Mouse (Mus musculus) forebrain, embryonic 10.5 days (tissue): ENCODE measurements around the gene Nrap. TPM values are rescaled to one million over a fixed set of nuclear protein-coding genes. Genes with fewer than 3 reads are reported as not detected.
"Not testable (repeated sequence)": the region's sequence is repeated elsewhere in the genome, so short reads cannot be mapped to it uniquely, and the experiment has no call there.

Experiments used
- DNase-seq: peaks from one replicate; pipeline ENCODE4 v3.0.0-alpha.2; 2017; ENCODE audit warnings: low spot score; ENCODE audit errors: extremely low spot score
- H3K27ac ChIP-seq: fragments of 300-500 bp; sonication (generic); 2 replicates; pipeline ENCODE4 v1.5.1; 2016; ENCODE audit warnings: mild to moderate bottlenecking
- H3K27me3 ChIP-seq: fragments of 300-500 bp; sonication (generic); 2 replicates; pipeline ENCODE4 v1.6.1; 2016; ENCODE audit warnings: mild to moderate bottlenecking; ENCODE audit not compliant: poor library complexity, severe bottlenecking
- H3K36me3 ChIP-seq: fragments of 300-500 bp; sonication (generic); replicated peaks from 2 replicates; pipeline ENCODE4 v1.6.1; 2016; ENCODE audit warnings: mild to moderate bottlenecking, moderate library complexity
- H3K4me1 ChIP-seq: fragments of 300-500 bp; sonication (generic); 2 replicates; pipeline ENCODE4 v1.6.1; 2016
- H3K4me3 ChIP-seq: fragments of 300-500 bp; sonication (generic); 2 replicates; pipeline ENCODE4 v1.5.1; 2016; ENCODE audit warnings: mild to moderate bottlenecking, moderate library complexity
- H3K9me3 ChIP-seq: fragments of 300-500 bp; sonication (generic); 2 replicates; pipeline ENCODE4 v1.6.1; 2016; ENCODE audit warnings: mild to moderate bottlenecking, moderate library complexity
- WGBS: fragments of 180-500 bp; shearing (Covaris S2); methylation state at CpG from one replicate; pipeline ENCODE4 v1.1.7; 2016; 5-methylcytosine and 5-hydroxymethylcytosine counted together
- polyA plus RNA-seq: library from polyadenylated mRNA; unstranded; fragments of >200 nt; fragmentation: Nextera tagmentation; extraction: Ambion mirVana; gene quantifications from 2 replicates; pipeline ENCODE4 v1.2.1, GENCODE M21; 2016

Nrap gene
- polyA plus RNA-seq, 1 experiment from 2014 or later, result 0.15 TPM

GRCm38 (mm10) chr19:56372226-56372625, 17.6 kb downstream of the Nrap start:
- Histone ChIP-seq H3K4me1 (peaks cover 12% of the 10 kb centered on the region), H3K27me3 (no peaks in the 10 kb centered on the region), H3K27ac (no peak overlapping the region), H3K36me3 (no peaks in the 10 kb centered on the region), H3K4me3 (no peak overlapping the region), H3K9me3 (no peaks in the 10 kb centered on the region; the same call in 1 of the 2 replicates)
- 67% methylated on average over 7 of the region's 7 CpGs for WGBS
- no peak for DNase-seq

GRCm38 (mm10) chr19:56370389-56371150, 19.3 kb downstream of the Nrap start:
- Histone ChIP-seq H3K9me3 (no peaks in the 10 kb centered on the region), H3K27ac (no peak overlapping the region), H3K4me1 (peaks cover 12% of the 10 kb centered on the region), H3K4me3 (no peak overlapping the region), H3K36me3 (no peaks in the 10 kb centered on the region), H3K27me3 (no peaks in the 10 kb centered on the region)
- no peak for DNase-seq
- WGBS, result 94% methylated on average over 6 of the region's 6 CpGs

- Histone ChIP-seq H3K4me1 (peaks cover 19% of the 10 kb centered on the region), H3K9me3 (no peaks in the 10 kb centered on the region), H3K27ac (no peak overlapping the region), H3K27me3 (no peaks in the 10 kb centered on the region), H3K4me3 (no peak overlapping the region), H3K36me3 (no peaks in the 10 kb centered on the region)
- DNase-seq, result no peak
- WGBS, result 91% methylated on average over 7 of the region's 7 CpGs
Measured at GRCm38 (mm10) chr19:56368912-56369311, 20.9 kb downstream of the Nrap start.

- H3K36me3 ChIP-seq, result no peaks in the 10 kb centered on the region
- WGBS, result 90% methylated on average over 7 of the region's 7 CpGs
- no peak overlapping the region for H3K4me3 ChIP-seq
- H3K9me3 ChIP-seq, result no peaks in the 10 kb centered on the region
- DNase-seq, result no peak
- no peaks in the 10 kb centered on the region for H3K27me3 ChIP-seq
- H3K27ac ChIP-seq, result no peak overlapping the region
- peaks cover 23% of the 10 kb centered on the region for H3K4me1 ChIP-seq
Measured at GRCm38 (mm10) chr19:56367778-56368177, 22.1 kb downstream of the Nrap start.

GRCm38 (mm10) chr19:56366625-56367024, 23.2 kb downstream of the Nrap start:
- Histone ChIP-seq H3K27ac (no peak overlapping the region), H3K4me1 (peaks cover 12% of the 10 kb centered on the region), H3K9me3 (no peaks in the 10 kb centered on the region), H3K4me3 (no peak overlapping the region), H3K27me3 (no peaks in the 10 kb centered on the region), H3K36me3 (no peaks in the 10 kb centered on the region)
- DNase-seq, result no peak
- 86% methylated on average over 9 of the region's 9 CpGs for WGBS

GRCm38 (mm10) chr19:56366168-56366567, 23.7 kb downstream of the Nrap start:
- WGBS, result 86% methylated on average over 11 of the region's 11 CpGs
- no peak overlapping the region for H3K4me3 ChIP-seq
- no peak for DNase-seq
- H3K4me1 ChIP-seq, result peaks cover 11% of the 10 kb centered on the region; the same call in 1 of the 2 replicates
- no peak overlapping the region for H3K27ac ChIP-seq
- H3K27me3 ChIP-seq, result no peaks in the 10 kb centered on the region
- H3K9me3 ChIP-seq, result no peaks in the 10 kb centered on the region
- H3K36me3 ChIP-seq, result no peaks in the 10 kb centered on the region

- peaks cover 11% of the 10 kb centered on the region; the same call in 1 of the 2 replicates for H3K4me1 ChIP-seq
- H3K4me3 ChIP-seq, result no peak overlapping the region
- H3K36me3 ChIP-seq, result no peaks in the 10 kb centered on the region
- H3K9me3 ChIP-seq, result no peaks in the 10 kb centered on the region
- H3K27ac ChIP-seq, result no peak overlapping the region
- DNase-seq, result no peak
- WGBS, result 89% methylated on average over 8 of the region's 8 CpGs
- H3K27me3 ChIP-seq, result no peaks in the 10 kb centered on the region
Measured at GRCm38 (mm10) chr19:56364563-56364962, 25.3 kb downstream of the Nrap start.

- Histone ChIP-seq H3K4me1 (peaks cover 11% of the 10 kb centered on the region; the same call in 1 of the 2 replicates), H3K27ac (no peak overlapping the region), H3K27me3 (no peaks in the 10 kb centered on the region), H3K36me3 (no peaks in the 10 kb centered on the region), H3K4me3 (no peak overlapping the region), H3K9me3 (no peaks in the 10 kb centered on the region)
- 71% methylated on average over 15 of the region's 15 CpGs for WGBS
- no peak for DNase-seq
Measured at GRCm38 (mm10) chr19:56363721-56364460, 25.9 kb downstream of the Nrap start.

- Histone ChIP-seq H3K27ac (no peak overlapping the region), H3K4me3 (no peak overlapping the region), H3K27me3 (no peaks in the 10 kb centered on the region; the same call in 1 of the 2 replicates), H3K4me1 (peaks cover 10% of the 10 kb centered on the region; the same call in 1 of the 2 replicates), H3K36me3 (no peaks in the 10 kb centered on the region), H3K9me3 (no peaks in the 10 kb centered on the region)
- WGBS, result 82% methylated on average over 2 of the region's 2 CpGs
- DNase-seq, result no peak
Measured at GRCm38 (mm10) chr19:56358890-56359289, 30.9 kb downstream of the Nrap start.

- 87% methylated on average over 2 of the region's 2 CpGs for WGBS
- H3K9me3 ChIP-seq, H3K36me3 ChIP-seq, H3K27ac ChIP-seq, H3K27me3 ChIP-seq, H3K4me1 ChIP-seq, DNase-seq, H3K4me3 ChIP-seq: not testable (repeated sequence)
Measured at GRCm38 (mm10) chr19:56357374-56357708, 32.5 kb downstream of the Nrap start.

GRCm38 (mm10) chr19:56356480-56357373, 33.1 kb downstream of the Nrap start:
- no peak overlapping the region; the same call in 1 of the 2 replicates for H3K4me3 ChIP-seq
- H3K9me3 ChIP-seq, result peaks cover 4% of the 10 kb centered on the region; the same call in 1 of the 2 replicates
- H3K4me1 ChIP-seq, result peaks cover 6% of the 10 kb centered on the region; the same call in 1 of the 2 replicates
- WGBS, result 41% methylated on average over 17 of the region's 17 CpGs
- H3K36me3 ChIP-seq, result no peaks in the 10 kb centered on the region
- 0 out of 2 replicates have a peak overlapping the region, but pooled peaks have one; percentile 7 for H3K27ac ChIP-seq
- peak; percentile 70 for DNase-seq
- no peaks in the 10 kb centered on the region; the same call in 1 of the 2 replicates for H3K27me3 ChIP-seq

GRCm38 (mm10) chr19:56355201-56355600, 34.6 kb downstream of the Nrap start:
- no peak for DNase-seq
- Histone ChIP-seq H3K36me3 (no peaks in the 10 kb centered on the region), H3K27ac (no peak overlapping the region), H3K27me3 (no peaks in the 10 kb centered on the region; the same call in 1 of the 2 replicates), H3K9me3 (peaks cover 4% of the 10 kb centered on the region; the same call in 1 of the 2 replicates), H3K4me1 (peaks cover 12% of the 10 kb centered on the region), H3K4me3 (no peak overlapping the region)
- 91% methylated on average over 12 of the region's 12 CpGs for WGBS
